Mouse (Mus musculus): Measurements from ENCODE around the gene Lcn2. TPM values are rescaled to one million over a fixed set of nuclear protein-coding genes. Genes with fewer than 3 reads are reported as not detected.
A peak's percentile ranks its signal among the peaks of the same experiment; 100 is the strongest.

Gene Lcn2
- polyA plus RNA-seq, 1 experiment from 2014 or later: not detected

- DNase-seq (ENCODE audit: extremely low spot score, low spot score): no peak
- Histone ChIP-seq H3K4me3 (no peak overlapping the region), H3K36me3 (replicated peaks) (no peaks in the 10 kb centered on the region), H3K27ac (no peak overlapping the region), H3K27me3 (ENCODE audit: poor library complexity, severe bottlenecking) (peaks cover 20% of the 10 kb centered on the region), H3K9me3 (no peaks in the 10 kb centered on the region), H3K4me1 (peaks cover 46% of the 10 kb centered on the region)
- 88% methylated on average over 10 of the region's 10 CpGs for WGBS
Measured at GRCm38 (mm10) chr2:32356216-32356615, 31.8 kb downstream of the Lcn2 start.

GRCm38 (mm10) chr2:32354336-32354895 is 33.6 kb downstream of the Lcn2 start:
- Histone ChIP-seq H3K36me3 (replicated peaks) (no peaks in the 10 kb centered on the region), H3K9me3 (no peaks in the 10 kb centered on the region), H3K27ac (no peak overlapping the region), H3K4me3 (no peak overlapping the region), H3K4me1 (peaks cover 49% of the 10 kb centered on the region), H3K27me3 (ENCODE audit: poor library complexity, severe bottlenecking) (peaks cover 33% of the 10 kb centered on the region)
- 89% methylated on average over 3 of the region's 3 CpGs for WGBS
- DNase-seq (ENCODE audit: extremely low spot score, low spot score): no peak

- Histone ChIP-seq H3K4me1 (peaks cover 51% of the 10 kb centered on the region), H3K4me3 (no peak overlapping the region; the same call in 1 of the 2 replicates), H3K27ac (no peak overlapping the region), H3K9me3 (no peaks in the 10 kb centered on the region), H3K27me3 (ENCODE audit: poor library complexity, severe bottlenecking) (peaks cover 35% of the 10 kb centered on the region), H3K36me3 (replicated peaks) (no peaks in the 10 kb centered on the region)
- DNase-seq (ENCODE audit: extremely low spot score, low spot score): no peak
- 78% methylated on average over 6 of the region's 6 CpGs for WGBS
Measured at GRCm38 (mm10) chr2:32353836-32354235, 34.2 kb downstream of the Lcn2 start.

- Histone ChIP-seq H3K4me1 (peaks cover 51% of the 10 kb centered on the region), H3K27me3 (ENCODE audit: poor library complexity, severe bottlenecking) (peaks cover 35% of the 10 kb centered on the region), H3K9me3 (no peaks in the 10 kb centered on the region), H3K27ac (peak within 1 kb of the TSS; percentile 85), H3K36me3 (replicated peaks) (no peaks in the 10 kb centered on the region), H3K4me3 (peak within 1 kb of the TSS; percentile 71)
- peak; percentile 89 for DNase-seq (ENCODE audit: extremely low spot score, low spot score)
- under 1% methylated on average over 63 of the region's 63 CpGs for WGBS
Measured at GRCm38 (mm10) chr2:32353007-32353542, 35.0 kb downstream of the Lcn2 start, which contains the start of gene Dnm1. Gene Dnm1, minus strand, starts transcription at chr2:32353338.

GRCm38 (mm10) chr2:32352151-32353006 is 35.7 kb downstream of the Lcn2 start, which contains the start of gene Ciz1:
Gene Ciz1, plus strand, starts transcription at chr2:32352327.
- Histone ChIP-seq H3K4me3 (peak within 1 kb of the TSS; percentile 71), H3K27me3 (ENCODE audit: poor library complexity, severe bottlenecking) (peaks cover 35% of the 10 kb centered on the region), H3K4me1 (peaks cover 51% of the 10 kb centered on the region), H3K27ac (peak within 1 kb of the TSS; percentile 85), H3K36me3 (replicated peaks) (no peaks in the 10 kb centered on the region), H3K9me3 (no peaks in the 10 kb centered on the region)
- WGBS: under 1% methylated on average over 52 of the region's 52 CpGs
- DNase-seq (ENCODE audit: extremely low spot score, low spot score): peak; percentile 39

- Histone ChIP-seq H3K27ac (peak overlapping the region; percentile 85), H3K36me3 (replicated peaks) (no peaks in the 10 kb centered on the region), H3K4me1 (peaks cover 47% of the 10 kb centered on the region), H3K9me3 (no peaks in the 10 kb centered on the region), H3K27me3 (ENCODE audit: poor library complexity, severe bottlenecking) (peaks cover 35% of the 10 kb centered on the region), H3K4me3 (peak overlapping the region; percentile 71)
- no peak for DNase-seq (ENCODE audit: extremely low spot score, low spot score)
- 58% methylated on average over 9 of the region's 9 CpGs for WGBS
Measured at GRCm38 (mm10) chr2:32351471-32351961, 36.5 kb downstream of the Lcn2 start.

GRCm38 (mm10) chr2:32350471-32351051 is 37.5 kb downstream of the Lcn2 start:
- Histone ChIP-seq H3K9me3 (no peaks in the 10 kb centered on the region), H3K27me3 (ENCODE audit: poor library complexity, severe bottlenecking) (peaks cover 35% of the 10 kb centered on the region), H3K36me3 (replicated peaks) (no peaks in the 10 kb centered on the region), H3K4me3 (no peak overlapping the region), H3K4me1 (peaks cover 47% of the 10 kb centered on the region), H3K27ac (peak overlapping the region; percentile 30; the same call in 1 of the 2 replicates)
- DNase-seq (ENCODE audit: extremely low spot score, low spot score): no peak
- 58% methylated on average over 13 of the region's 13 CpGs for WGBS

- peaks cover 35% of the 10 kb centered on the region for H3K27me3 ChIP-seq (ENCODE audit: poor library complexity, severe bottlenecking)
- H3K9me3 ChIP-seq: no peaks in the 10 kb centered on the region
- no peak overlapping the region for H3K4me3 ChIP-seq
- peaks cover 51% of the 10 kb centered on the region for H3K4me1 ChIP-seq
- 68% methylated on average over 8 of the region's 8 CpGs for WGBS
- H3K27ac ChIP-seq: no peak overlapping the region
- no peak for DNase-seq (ENCODE audit: extremely low spot score, low spot score)
- no peaks in the 10 kb centered on the region for H3K36me3 ChIP-seq (replicated peaks)
Measured at GRCm38 (mm10) chr2:32349625-32350255, 38.3 kb downstream of the Lcn2 start.

GRCm38 (mm10) chr2:32348311-32348710 is 39.7 kb downstream of the Lcn2 start:
- no peak overlapping the region for H3K4me3 ChIP-seq
- peaks cover 35% of the 10 kb centered on the region for H3K27me3 ChIP-seq (ENCODE audit: poor library complexity, severe bottlenecking)
- no peaks in the 10 kb centered on the region for H3K36me3 ChIP-seq (replicated peaks)
- DNase-seq (ENCODE audit: extremely low spot score, low spot score): no peak
- H3K9me3 ChIP-seq: no peaks in the 10 kb centered on the region
- peaks cover 46% of the 10 kb centered on the region for H3K4me1 ChIP-seq
- no peak overlapping the region for H3K27ac ChIP-seq
- 86% methylated on average over 11 of the region's 11 CpGs for WGBS

GRCm38 (mm10) chr2:32347019-32347418 is 41.0 kb downstream of the Lcn2 start:
- no peak for DNase-seq (ENCODE audit: extremely low spot score, low spot score)
- H3K4me3 ChIP-seq: no peak overlapping the region
- peaks cover 40% of the 10 kb centered on the region for H3K4me1 ChIP-seq
- WGBS: 79% methylated on average over 6 of the region's 6 CpGs
- no peaks in the 10 kb centered on the region for H3K9me3 ChIP-seq
- H3K36me3 ChIP-seq (replicated peaks): no peaks in the 10 kb centered on the region
- peaks cover 27% of the 10 kb centered on the region for H3K27me3 ChIP-seq (ENCODE audit: poor library complexity, severe bottlenecking)
- no peak overlapping the region for H3K27ac ChIP-seq

- no peaks in the 10 kb centered on the region for H3K9me3 ChIP-seq
- 67% methylated on average over 14 of the region's 14 CpGs for WGBS
- DNase-seq (ENCODE audit: extremely low spot score, low spot score): no peak
- H3K27ac ChIP-seq: no peak overlapping the region
- H3K27me3 ChIP-seq (ENCODE audit: poor library complexity, severe bottlenecking): peaks cover 5% of the 10 kb centered on the region; the same call in 1 of the 2 replicates
- H3K36me3 ChIP-seq (replicated peaks): no peaks in the 10 kb centered on the region
- H3K4me1 ChIP-seq: peaks cover 26% of the 10 kb centered on the region
- no peak overlapping the region for H3K4me3 ChIP-seq
Measured at GRCm38 (mm10) chr2:32344598-32345321, 43.3 kb downstream of the Lcn2 start.

GRCm38 (mm10) chr2:32344056-32344455 is 44.0 kb downstream of the Lcn2 start:
- H3K36me3 ChIP-seq (replicated peaks): no peaks in the 10 kb centered on the region
- H3K4me3 ChIP-seq: no peak overlapping the region
- H3K27ac ChIP-seq: no peak overlapping the region
- H3K4me1 ChIP-seq: peaks cover 21% of the 10 kb centered on the region
- WGBS: 89% methylated on average over 10 of the region's 10 CpGs
- H3K27me3 ChIP-seq (ENCODE audit: poor library complexity, severe bottlenecking): no peaks in the 10 kb centered on the region; the same call in 1 of the 2 replicates
- no peak for DNase-seq (ENCODE audit: extremely low spot score, low spot score)
- H3K9me3 ChIP-seq: no peaks in the 10 kb centered on the region
